Mouse (Mus musculus) G1E (cell line): ENCODE measurements around the gene Phb. TPM values are rescaled to one million over a fixed set of nuclear protein-coding genes. Genes with fewer than 3 reads are reported as not detected.

Experiments used
- ATAC-seq: 2 replicates; pipeline ENCODE4 v1.8.0; 2016; ENCODE audit warnings: mild to moderate bottlenecking; ENCODE audit not compliant: insufficient number of reproducible peaks, poor library complexity, low FRiP score, severe bottlenecking; ENCODE audit errors: extremely low read depth
- DNase-seq: peaks from one replicate; pipeline ENCODE4 v3.0.0; 2012; ENCODE audit warnings: low spot score
- H3K27me3 ChIP-seq: 2 replicates; pipeline ENCODE4 v1.6.1; 2012; ENCODE audit warnings: mild to moderate bottlenecking, low read length, inconsistent platforms; ENCODE audit not compliant: insufficient read depth
- H3K36me3 ChIP-seq: replicated peaks from 2 replicates; pipeline ENCODE3; 2012; ENCODE audit warnings: mild to moderate bottlenecking, inconsistent platforms
- H3K4me1 ChIP-seq: 2 replicates; pipeline ENCODE4 v1.6.1; 2012; ENCODE audit warnings: low read depth, low read length, inconsistent platforms, mixed read lengths; ENCODE audit not compliant: insufficient read depth
- H3K4me3 ChIP-seq: 2 replicates; pipeline ENCODE4 v1.5.1; 2012; ENCODE audit warnings: low read depth, mild to moderate bottlenecking, inconsistent platforms, low read length, moderate library complexity, mixed read lengths
- H3K9me3 ChIP-seq: replicated peaks from 2 replicates; pipeline ENCODE4 v1.6.1; 2012; ENCODE audit warnings: inconsistent platforms
- CTCF ChIP-seq: IDR thresholded peaks from 2 replicates; pipeline ENCODE4 v1.5.1; 2012; ENCODE audit warnings: low read depth, low read length, inconsistent platforms, mixed read lengths
- GATA1 ChIP-seq: IDR thresholded peaks from 2 replicates; pipeline ENCODE4 v1.6.1; 2012; ENCODE audit warnings: borderline replicate concordance, low read length, inconsistent platforms, mixed read lengths
- GATA2 ChIP-seq: IDR thresholded peaks from 2 replicates; pipeline ENCODE4 v1.6.1; 2012; ENCODE audit warnings: low read depth, low read length, inconsistent platforms, borderline replicate concordance
- POLR2AphosphoS5 ChIP-seq: IDR thresholded peaks from 2 replicates; pipeline ENCODE4 v1.6.1; 2012; ENCODE audit warnings: low read depth, low read length, inconsistent platforms; ENCODE audit not compliant: insufficient replicate concordance
- TAL1 ChIP-seq: conservative IDR thresholded peaks from 2 replicates; pipeline ENCODE4 v1.6.1; 2012; ENCODE audit warnings: low read depth, low read length, inconsistent platforms, mixed read lengths
- polyA plus RNA-seq: library from polyadenylated mRNA; stranded (reverse); fragments of >175 nt; gene quantifications from 2 replicates; pipeline ENCODE4 v1.2.3, GENCODE M21; 2012
- total RNA-seq, 2 experiments: library from RNA; stranded (forward) in 1 of 2; stranded (reverse) in 1 of 2; fragments of 200-1000 nt in 1 of 2; fragments of >200 nt in 1 of 2; fragmentation: Nextera tagmentation in 1 of 2; gene quantifications; 2 replicates each; pipeline ENCODE4 v1.2.3; 2014 to 2017

Gene Phb
- 46.6 and 50.0 TPM in 2 replicates for total RNA-seq (2014; fragmentation: Nextera tagmentation)
- 111 and 115 TPM in 2 replicates for total RNA-seq (2017)
- polyA plus RNA-seq: 35.9 and 44.0 TPM in 2 replicates

DNA sequence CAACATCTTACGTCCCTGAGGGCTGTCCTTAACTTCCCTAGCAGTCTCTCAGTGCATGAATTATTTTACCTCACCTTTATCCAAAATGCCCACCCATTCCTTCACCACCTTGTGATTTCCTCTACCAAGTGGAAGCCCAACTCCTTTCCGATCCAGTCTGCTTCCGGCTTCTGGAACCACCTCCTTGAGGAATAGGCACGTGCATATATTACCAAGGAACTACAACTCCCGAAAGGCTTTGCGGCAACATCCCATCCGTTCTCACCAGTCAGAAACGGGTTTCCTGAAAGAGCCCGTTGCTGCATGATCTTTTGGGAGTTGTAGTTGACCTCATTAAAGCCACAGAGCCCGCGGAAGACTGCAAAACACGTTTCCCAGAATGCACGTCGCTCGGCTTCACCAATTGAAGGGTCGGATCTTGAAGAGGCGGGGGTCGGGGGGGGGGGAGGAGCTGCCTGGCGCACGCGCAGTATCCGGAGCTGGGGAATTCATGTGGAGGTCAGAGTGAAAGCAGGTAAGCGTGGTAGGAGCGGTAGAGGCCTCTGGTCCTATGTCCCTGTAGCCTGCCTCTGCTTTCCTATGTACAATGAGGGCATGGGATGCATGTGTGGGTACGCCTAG, at the start of gene Phb:
Gene Phb (plus strand): TSS at position 429 of the 621 bp plus-strand sequence.
- H3K9me3 ChIP-seq: peaks cover under 1% of the 10 kb centered on the region; the same call in 1 of the 2 replicates
- H3K27me3 ChIP-seq: peaks cover 4% of the 10 kb centered on the region
- TF ChIP-seq CTCF: no peak
- no peak for TF ChIP-seq GATA2
- TF ChIP-seq TAL1: no peak
- no peak for TF ChIP-seq GATA1
- TF ChIP-seq POLR2AphosphoS5: no peak
- peaks cover 32% of the 10 kb centered on the region for H3K4me1 ChIP-seq
- peak; percentile 92 for ATAC-seq
- H3K36me3 ChIP-seq: peaks cover 47% of the 10 kb centered on the region
- peak; percentile 89 for DNase-seq
- H3K4me3 ChIP-seq: peak within 1 kb of the TSS; percentile 77

DNA sequence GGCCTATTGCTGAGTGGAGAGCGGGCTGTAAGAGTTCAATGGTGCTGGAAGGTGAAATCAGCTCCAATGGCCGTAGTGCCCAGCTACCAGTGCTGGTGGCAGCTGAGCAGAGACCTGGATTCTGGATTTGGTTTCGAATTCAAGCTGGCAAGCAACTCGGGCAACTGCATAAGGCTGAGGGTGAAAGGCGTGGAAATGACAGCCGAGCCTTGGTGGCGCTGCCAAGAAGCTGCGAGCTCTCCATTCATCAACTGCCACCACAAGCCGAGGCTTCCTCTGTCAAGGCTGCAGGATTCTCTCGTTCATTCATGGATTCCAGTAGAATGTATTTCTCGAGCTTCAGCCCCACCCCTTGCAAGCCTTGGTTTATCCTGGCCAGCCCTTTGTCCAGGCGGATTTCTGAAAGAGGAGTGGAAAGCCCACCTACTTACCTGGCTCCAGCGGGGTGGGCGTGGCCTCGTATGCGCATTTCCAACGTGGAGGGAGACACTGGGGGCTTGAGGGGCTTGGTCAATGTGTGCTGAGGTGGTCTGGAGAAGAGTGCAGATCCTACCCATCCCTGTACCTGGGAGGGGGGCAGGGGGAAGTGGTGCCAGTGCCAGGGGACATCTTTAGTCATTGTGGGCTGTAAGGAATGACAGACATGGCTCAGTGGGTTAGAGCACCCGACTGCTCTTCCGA, 48.8 kb upstream of the Phb start:
- no peak for DNase-seq
- no peak for ATAC-seq
- no peak overlapping the region for H3K4me3 ChIP-seq
- peaks cover 46% of the 10 kb centered on the region for H3K27me3 ChIP-seq
- no peak for TF ChIP-seq TAL1
- no peak for TF ChIP-seq GATA2
- no peak for TF ChIP-seq POLR2AphosphoS5
- TF ChIP-seq CTCF: no peak
- no peak for TF ChIP-seq GATA1
- H3K36me3 ChIP-seq: no peaks in the 10 kb centered on the region
- H3K9me3 ChIP-seq: no peaks in the 10 kb centered on the region
- no peaks in the 10 kb centered on the region for H3K4me1 ChIP-seq

DNA sequence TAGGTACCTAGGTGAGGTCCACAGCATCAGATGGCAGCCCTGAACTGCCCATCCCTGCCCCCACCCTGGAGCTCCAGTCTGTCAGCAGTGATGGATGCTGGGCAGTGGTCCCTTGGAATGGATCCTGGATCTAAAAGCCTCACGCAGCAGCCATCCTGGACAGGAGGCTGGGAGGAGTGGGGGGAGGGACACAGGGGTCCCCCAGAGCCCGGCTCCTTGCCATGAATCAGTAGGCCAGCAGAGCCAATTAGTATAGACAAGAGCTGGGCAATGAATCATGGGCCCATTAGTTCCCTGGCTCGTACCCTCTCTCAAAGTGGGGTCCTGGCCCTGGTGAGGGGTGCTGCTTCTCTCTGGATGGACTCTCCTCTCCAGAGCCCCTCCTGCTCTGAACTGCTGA, 47.7 kb upstream of the Phb start:
- DNase-seq: no peak

DNA sequence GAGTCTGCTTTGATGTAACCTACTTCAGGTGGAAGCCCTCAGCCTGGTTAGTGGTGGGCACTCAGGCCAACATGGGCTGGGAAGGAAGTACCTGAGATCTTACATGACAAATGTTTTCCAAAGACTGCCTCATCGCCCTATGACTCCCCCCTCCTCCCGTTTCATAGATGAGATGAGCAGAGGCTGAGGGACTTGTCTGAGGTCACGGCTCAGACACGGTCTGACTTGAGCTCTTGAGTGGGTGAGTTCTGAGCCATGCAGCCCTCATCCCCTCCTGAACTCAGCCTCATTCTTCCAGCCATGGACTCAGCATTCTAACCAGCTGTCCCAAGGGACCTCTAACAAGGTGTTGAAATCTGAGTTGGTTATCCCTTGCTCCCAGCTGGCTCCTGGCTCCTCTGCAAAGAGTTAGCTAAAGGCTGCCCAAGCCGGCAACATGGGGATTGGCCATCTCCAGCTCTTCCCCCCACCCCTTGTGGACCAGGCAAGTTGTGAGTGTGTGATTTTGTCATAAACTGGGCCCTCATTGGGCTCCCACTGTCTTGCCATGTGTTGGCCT, 46.8 kb upstream of the Phb start:
- TF ChIP-seq GATA2 (no peak), CTCF (no peak), TAL1 (no peak), POLR2AphosphoS5 (no peak), GATA1 (no peak)
- Histone ChIP-seq H3K9me3 (no peaks in the 10 kb centered on the region), H3K36me3 (no peaks in the 10 kb centered on the region), H3K4me1 (no peaks in the 10 kb centered on the region), H3K4me3 (no peak overlapping the region), H3K27me3 (peaks cover 55% of the 10 kb centered on the region)
- ATAC-seq: no peak
- DNase-seq: no peak

More for the DNA sequence above, 47.7 kb upstream of the Phb start:
- ATAC-seq: no peak
- Histone ChIP-seq H3K9me3 (no peaks in the 10 kb centered on the region), H3K36me3 (no peaks in the 10 kb centered on the region), H3K4me3 (no peak overlapping the region), H3K27me3 (peaks cover 50% of the 10 kb centered on the region), H3K4me1 (no peaks in the 10 kb centered on the region)
- TF ChIP-seq POLR2AphosphoS5 (no peak), GATA1 (no peak), CTCF (no peak), GATA2 (no peak), TAL1 (no peak)

DNA sequence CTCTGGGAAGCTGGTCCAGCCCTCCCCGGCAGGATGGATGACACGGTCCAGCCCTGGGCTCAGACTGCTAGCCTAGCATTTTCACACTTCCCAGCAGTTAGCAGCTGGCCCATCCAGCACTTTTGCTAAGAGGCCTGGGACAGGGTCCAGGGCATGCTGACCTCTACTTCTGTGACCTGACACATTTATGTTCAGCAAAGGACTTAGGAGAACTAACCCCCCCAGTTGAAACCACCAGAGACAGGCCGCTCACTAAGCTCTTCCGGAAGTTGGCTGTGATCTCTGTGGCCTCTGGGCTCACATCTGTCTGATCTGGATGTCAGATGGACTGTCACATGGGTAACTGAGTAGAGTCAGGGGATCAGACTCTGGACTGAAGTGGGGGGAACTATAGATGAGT, 45.7 kb upstream of the Phb start:
- H3K27me3 ChIP-seq: peaks cover 58% of the 10 kb centered on the region

DNA sequence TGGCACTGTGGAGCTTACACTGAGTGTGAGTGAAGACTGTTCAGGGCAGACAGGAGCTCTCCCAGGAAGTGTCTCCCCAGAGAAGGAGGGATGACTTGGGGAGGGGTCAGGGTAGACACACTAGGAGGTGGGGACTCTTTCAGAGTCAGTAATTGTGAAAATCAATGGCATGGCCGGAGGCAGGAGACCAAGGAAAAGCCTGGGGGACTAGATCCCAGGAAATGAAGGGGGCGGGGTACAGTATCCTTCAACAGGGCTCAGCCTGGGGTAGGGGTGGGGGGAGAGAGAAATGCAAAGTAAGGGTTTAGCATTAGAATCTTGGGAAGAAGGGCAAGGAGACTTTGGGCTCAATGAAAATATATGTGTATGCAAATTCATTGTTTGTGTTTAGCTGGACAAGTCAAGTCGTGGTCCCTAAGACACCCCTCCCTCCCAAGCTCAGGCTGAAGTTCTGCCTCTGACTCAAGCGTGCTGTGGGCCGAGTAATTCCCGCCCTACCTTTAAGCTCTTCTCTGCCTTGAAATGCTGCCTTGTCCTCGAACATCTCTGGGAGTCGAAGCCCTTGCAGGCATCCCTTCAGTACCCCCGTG, 45.1 kb upstream of the Phb start:
- DNase-seq: no peak
- H3K4me3 ChIP-seq: no peak overlapping the region
- peaks cover 62% of the 10 kb centered on the region for H3K27me3 ChIP-seq
- no peaks in the 10 kb centered on the region for H3K9me3 ChIP-seq
- ATAC-seq: no peak
- no peaks in the 10 kb centered on the region for H3K4me1 ChIP-seq
- no peak for TF ChIP-seq POLR2AphosphoS5
- no peak for TF ChIP-seq GATA2
- no peak for TF ChIP-seq TAL1
- no peak for TF ChIP-seq CTCF
- no peak for TF ChIP-seq GATA1
- no peaks in the 10 kb centered on the region for H3K36me3 ChIP-seq

More for the DNA sequence above, 45.7 kb upstream of the Phb start:
- no peaks in the 10 kb centered on the region for H3K4me1 ChIP-seq
- no peak for ATAC-seq
- no peaks in the 10 kb centered on the region for H3K36me3 ChIP-seq
- no peak for DNase-seq
- TF ChIP-seq TAL1: no peak
- no peak for TF ChIP-seq CTCF
- TF ChIP-seq GATA1: no peak
- no peak for TF ChIP-seq GATA2
- no peak for TF ChIP-seq POLR2AphosphoS5
- H3K4me3 ChIP-seq: no peak overlapping the region
- H3K9me3 ChIP-seq: no peaks in the 10 kb centered on the region
